Mouse (Mus musculus): ENCODE measurements around the gene 4930556J24Rik. TPM values are rescaled to one million over a fixed set of nuclear protein-coding genes. Genes with fewer than 3 reads are reported as not detected.
A peak's percentile ranks its signal among the peaks of the same experiment; 100 is the strongest.

Gene 4930556J24Rik
- total and polyA plus RNA-seq, 3 experiments = 0.31 to 0.47 TPM; not detected in 1

DNA sequence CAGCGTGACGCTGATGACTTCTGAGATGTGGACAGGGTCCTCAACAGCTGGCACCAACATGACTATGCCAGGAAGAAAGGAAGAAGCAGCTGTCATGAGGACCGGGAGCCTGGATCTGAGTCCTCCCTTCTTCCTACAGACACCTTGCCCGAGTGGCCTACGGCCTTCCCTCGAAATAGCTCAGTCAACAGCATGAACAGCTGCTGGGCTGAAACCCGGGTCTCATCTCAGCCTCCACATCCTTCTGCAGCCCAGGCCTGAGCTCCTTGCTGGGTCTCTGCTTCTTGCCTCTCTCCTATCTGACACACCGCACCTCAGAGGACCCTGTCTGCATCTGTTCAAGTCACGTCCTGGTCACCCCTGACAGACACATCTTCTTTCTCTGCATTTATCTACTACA, 54.5 kb downstream of the 4930556J24Rik start:
- no peak for DNase-seq (ENCODE audit: low read depth, low spot score)
- Histone ChIP-seq H3K9ac (ENCODE audit: control insufficient read depth, low read depth, low read length, poor library complexity, severe bottlenecking) (no peak overlapping the region), H3K79me2 (ENCODE audit: control insufficient read depth, insufficient read depth, low read length, poor library complexity) (no peaks in the 10 kb centered on the region), H3K4me3 (ENCODE audit: control insufficient read depth in 1 of 2, insufficient read depth in 1 of 2, low read depth in 2 of 2, low read length in 2 of 2) (no peak overlapping the region), H3K9me3 (replicated peaks; ENCODE audit: insufficient read depth, low read length) (no peaks in the 10 kb centered on the region), H3K36me3 (ENCODE audit: control insufficient read depth in 1 of 2, insufficient read depth in 2 of 2, low read length in 2 of 2) (peaks cover 0 to 6% of the 10 kb centered on the region in 2 experiments; a peak in 1 of 4 replicates), H3K27me3 (ENCODE audit: control insufficient read depth in 1 of 2, insufficient read depth in 2 of 2, low read length in 2 of 2) (no peaks in the 10 kb centered on the region), H3K4me1 (ENCODE audit: control insufficient read depth in 1 of 2, insufficient read depth in 2 of 2, low read length in 2 of 2) (peaks cover 6 to 16% of the 10 kb centered on the region in 2 experiments), H3K27ac (ENCODE audit: control insufficient read depth, low read depth, low read length) (no peak overlapping the region)
- TF ChIP-seq TCF12 (IDR thresholded peaks at IDR 0.05; ENCODE audit: low read depth, low read length) (no peak), TAL1 (IDR thresholded peaks at IDR 0.05; ENCODE audit: low read length) (no peak), E2F4 (IDR thresholded peaks at IDR 0.05; ENCODE audit: borderline replicate concordance, low read depth, low read length) (no peak), MYB (IDR thresholded peaks at IDR 0.05; ENCODE audit: low read depth, low read length) (no peak), RCOR1 (IDR thresholded peaks at IDR 0.05; ENCODE audit: low read depth, low read length) (no peak), ZMIZ1 (IDR thresholded peaks at IDR 0.05; ENCODE audit: low read depth, low read length) (no peak), ZKSCAN1 (IDR thresholded peaks at IDR 0.05; ENCODE audit: low read depth, low read length) (no peak), TBP (IDR thresholded peaks at IDR 0.05; ENCODE audit: low read depth, low read length) (no peak), GATA1 (IDR thresholded peaks at IDR 0.05; ENCODE audit: low read depth, low read length) (no peak), NRF1 (IDR thresholded peaks at IDR 0.05; ENCODE audit: insufficient read depth, low read depth, low read length, poor library complexity, severe bottlenecking) (no peak), CHD2 (IDR thresholded peaks at IDR 0.05; ENCODE audit: low read length) (no peak)

DNA sequence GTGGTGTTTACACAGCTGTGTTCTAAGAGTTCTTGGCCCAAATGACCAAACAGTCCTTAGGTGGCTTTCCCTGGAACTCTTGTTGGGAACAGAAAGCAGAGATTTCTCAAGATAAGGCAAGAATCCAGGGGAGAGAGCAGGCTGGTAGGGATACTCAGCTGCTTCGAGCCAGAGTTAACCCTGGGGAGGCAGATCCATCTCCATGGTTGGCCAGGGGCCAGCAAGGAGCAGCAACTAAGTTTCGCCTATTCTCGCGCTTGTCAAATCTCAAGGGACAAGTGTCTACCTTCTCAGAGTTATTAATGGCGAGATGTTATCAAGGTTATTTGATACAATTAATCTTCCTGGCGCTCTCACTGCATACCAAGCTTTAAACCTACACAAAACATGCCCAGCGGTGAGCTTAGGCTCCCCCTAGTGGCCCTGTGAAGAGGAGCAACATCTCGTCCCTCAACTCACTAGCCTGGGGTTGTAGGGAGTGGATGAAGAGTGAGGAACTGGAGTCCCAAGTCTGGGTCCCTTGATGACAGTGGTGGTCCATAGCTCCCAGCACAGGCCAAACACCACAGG, 55.2 kb downstream of the 4930556J24Rik start:
- H3K27ac ChIP-seq (ENCODE audit: control insufficient read depth, low read depth, low read length) = no peak overlapping the region
- H3K27me3 ChIP-seq (ENCODE audit: control insufficient read depth in 1 of 2, insufficient read depth in 2 of 2, low read length in 2 of 2) = no peaks in the 10 kb centered on the region
- H3K9ac ChIP-seq (ENCODE audit: control insufficient read depth, low read depth, low read length, poor library complexity, severe bottlenecking) = no peak overlapping the region
- H3K4me1 ChIP-seq (ENCODE audit: control insufficient read depth in 1 of 2, insufficient read depth in 2 of 2, low read length in 2 of 2) = peaks cover 6 to 16% of the 10 kb centered on the region in 2 experiments
- no peaks in the 10 kb centered on the region for H3K9me3 ChIP-seq (replicated peaks; ENCODE audit: insufficient read depth, low read length)
- peak; percentile 86 for DNase-seq (ENCODE audit: low read depth, low spot score)
- no peaks in the 10 kb centered on the region for H3K79me2 ChIP-seq (ENCODE audit: control insufficient read depth, insufficient read depth, low read length, poor library complexity)
- no peak overlapping the region for H3K4me3 ChIP-seq (ENCODE audit: control insufficient read depth in 1 of 2, insufficient read depth in 1 of 2, low read depth in 2 of 2, low read length in 2 of 2)
- TF ChIP-seq POLR2AphosphoS2 (IDR thresholded peaks at IDR 0.05; ENCODE audit: low read length) (no peak), ELF1 (IDR thresholded peaks at IDR 0.05; ENCODE audit: low read depth, low read length) (0 out of 2 replicates have a peak, but pooled peaks have one; percentile 33), TBP (IDR thresholded peaks at IDR 0.05; ENCODE audit: low read depth, low read length) (0 out of 2 replicates have a peak, but pooled peaks have one; percentile 31), MYC (IDR thresholded peaks at IDR 0.05; ENCODE audit: low read depth, low read length) (no peak), RAD21 (IDR thresholded peaks at IDR 0.05; ENCODE audit: low read depth, low read length) (peak; percentile 60), JUND (IDR thresholded peaks at IDR 0.05; ENCODE audit: low read depth, low read length) (no peak), POLR2A (IDR thresholded peaks at IDR 0.05; ENCODE audit: control insufficient read depth in 1 of 2, insufficient read depth in 1 of 2, low read depth in 1 of 2, low read length in 2 of 2, poor library complexity in 1 of 2) (no peak), MEF2A (IDR thresholded peaks at IDR 0.05; ENCODE audit: extremely low read depth, insufficient replicate concordance, low read depth, low read length, poor library complexity, severe bottlenecking) (no peak), ZC3H11A (IDR thresholded peaks at IDR 0.05; ENCODE audit: low read depth, low read length) (0 out of 2 replicates have a peak, but pooled peaks have one; percentile 22), SIN3A (IDR thresholded peaks at IDR 0.05; ENCODE audit: low read length) (peak; percentile 48; the same call in 1 of the 2 replicates), HCFC1 (IDR thresholded peaks at IDR 0.05; ENCODE audit: low read depth, low read length) (0 out of 2 replicates have a peak, but pooled peaks have one; percentile 41), CTCF (IDR thresholded peaks at IDR 0.05 in 2 of 3, conservative IDR thresholded peaks at IDR 0.05 in 1 of 3; ENCODE audit: control insufficient read depth in 1 of 3, insufficient read depth in 1 of 3, low read depth in 2 of 3, low read length in 3 of 3, poor library complexity in 1 of 3, severe bottlenecking in 1 of 3) (peak; percentile 93 to 97 (median 94)), ZNF384 (IDR thresholded peaks at IDR 0.05; ENCODE audit: low read depth, low read length) (no peak), SMC3 (IDR thresholded peaks at IDR 0.05; ENCODE audit: low read depth, low read length) (peak; percentile 62), MAX (IDR thresholded peaks at IDR 0.05; ENCODE audit: low read length) (no peak)
- peaks cover 0 to 6% of the 10 kb centered on the region in 2 experiments; a peak in 1 of 4 replicates for H3K36me3 ChIP-seq (ENCODE audit: control insufficient read depth in 1 of 2, insufficient read depth in 2 of 2, low read length in 2 of 2)

Measured in MEL (cell line).